Mouse (Mus musculus) liver, adult (tissue): ENCODE measurements around the gene Defa37.
"Not testable (repeated sequence)": the region's sequence is repeated elsewhere in the genome, so short reads cannot be mapped to it uniquely, and the experiment has no call there.

Experiments used
- GATA4 ChIP-seq: IDR thresholded peaks from 2 replicates; pipeline ENCODE4 v1.6.1; 2014; ENCODE audit warnings: mild to moderate bottlenecking, low read length; ENCODE audit not compliant: insufficient replicate concordance

Gene Defa37

DNA sequence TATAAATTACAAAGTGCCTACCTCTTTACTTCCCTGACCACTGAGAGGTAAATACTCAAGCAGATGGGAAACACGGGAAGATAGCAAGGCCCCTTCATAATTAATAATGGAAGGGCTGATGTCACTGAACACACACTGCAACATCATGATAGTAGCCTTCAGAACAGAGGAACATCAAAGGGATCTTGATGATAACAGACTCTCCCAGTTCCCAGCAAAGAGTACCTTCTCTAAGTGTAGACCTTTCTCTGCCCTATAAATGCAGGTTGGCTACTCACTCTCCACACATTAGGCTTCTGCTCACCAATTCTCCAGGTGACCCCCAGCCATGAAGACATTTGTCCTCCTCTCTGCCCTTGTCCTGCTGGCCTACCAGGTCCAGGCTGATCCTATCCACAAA is at the start of gene Defa37:
Gene Defa37 (plus strand): TSS at position 301 of the 400 bp plus-strand sequence.
- TF ChIP-seq GATA4 = not testable (repeated sequence)

DNA sequence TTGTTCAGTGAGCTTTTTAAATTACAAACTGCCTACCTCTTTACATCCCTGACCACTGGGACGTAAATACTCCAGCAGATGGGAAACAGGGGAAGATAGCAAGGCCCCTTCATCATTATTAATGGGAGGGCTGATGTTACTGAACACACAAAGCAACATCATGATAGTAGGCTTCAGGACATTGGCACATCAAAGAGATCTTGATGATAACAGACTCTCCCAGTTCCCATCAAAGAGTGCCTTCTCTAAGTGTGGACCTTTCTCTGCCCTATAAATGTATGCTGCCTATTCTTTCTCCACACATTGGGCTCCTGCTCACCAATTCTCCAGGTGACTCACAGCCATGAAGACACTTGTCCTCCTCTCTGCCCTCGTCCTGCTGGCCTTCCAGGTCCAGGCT is 36.5 kb upstream of the Defa37 start, which contains the start of gene Defa32:
Gene Defa32 (plus strand): TSS at position 301 of the 400 bp plus-strand sequence.
- not testable (repeated sequence) for TF ChIP-seq GATA4

- not testable (repeated sequence) for TF ChIP-seq GATA4
Measured at GRCm38 (mm10) chr8:21582706-21583105, 17.5 kb downstream of the Defa37 start, which contains the start of gene Defa28. TSS of gene Defa28 (plus strand) at chr8:21583006.

GRCm38 (mm10) chr8:21594408-21594807 is 29.2 kb downstream of the Defa37 start, which contains the start of gene Gm7861:
TSS of gene Gm7861 (minus strand) at chr8:21594508.
- not testable (repeated sequence) for TF ChIP-seq GATA4
